15 mouse cellular contexts compared by ENCODE assay signal in genomic region chr1:55301077-55301476, GRCm38 (mm10).
DNase-seq lines count a peak whose midpoint lies in the region; ATAC-seq and TF ChIP-seq lines count a peak whose summit lies in the region.
"Had no signal": no experiment of that assay in that cellular context is flagged by ENCODE, and none has a peak within 500 bp of the region (broad histone marks: within the 10 kb centered on the region; RNA-seq: fewer than 3 reads in every experiment).

No protein-coding gene starts in this region.

- no peak overlapping the region for H3K4me2 ChIP-seq in kidney, postnatal 0 days (ENCODE audit: low read length)
- no peak overlapping the region for H3K4me2 ChIP-seq in embryonic facial prominence, embryonic 14.5 days (ENCODE audit: low read depth, low read length)
- H3K4me2 ChIP-seq: hindbrain, embryonic 15.5 days; liver, embryonic 13.5 days had no signal

- H3K9me3 ChIP-seq in kidney, postnatal 0 days (replicated peaks; ENCODE audit: low read length), result no peaks in the 10 kb centered on the region
- H3K9me3 ChIP-seq in embryonic facial prominence, embryonic 14.5 days (ENCODE audit: control insufficient read depth, low read length), result peaks cover 7% of the 10 kb centered on the region; the same call in 1 of the 2 replicates
- H3K9me3 ChIP-seq: hindbrain, embryonic 15.5 days; liver, embryonic 13.5 days had no signal

- H3K9ac ChIP-seq in kidney, postnatal 0 days (ENCODE audit: low read depth, low read length), result no peak overlapping the region
- H3K9ac ChIP-seq in embryonic facial prominence, embryonic 14.5 days (ENCODE audit: low read depth, low read length), result no peak overlapping the region
- H3K9ac ChIP-seq: hindbrain, embryonic 15.5 days; liver, embryonic 13.5 days had no signal

- no peak for ATAC-seq in CD4-positive, CD25-positive, alpha-beta regulatory T cell, adult 4 months
- ATAC-seq in kidney, postnatal 0 days (replicated peaks; ENCODE audit: low FRiP score, low read depth), result no peak
- ATAC-seq in embryonic facial prominence, embryonic 14.5 days (ENCODE audit: low read depth), result no peak
- ATAC-seq in monocyte, adult 5-6 weeks (replicated peaks; ENCODE audit: insufficient number of reproducible peaks, low FRiP score, low TSS enrichment, poor library complexity, severe bottlenecking), result no peak
- ATAC-seq: forebrain, embryonic 16.5 days had no signal

- H3K36me3 ChIP-seq in kidney, postnatal 0 days (ENCODE audit: insufficient read depth, low read length), result no peaks in the 10 kb centered on the region
- no peaks in the 10 kb centered on the region for H3K36me3 ChIP-seq in embryonic facial prominence, embryonic 14.5 days (ENCODE audit: control insufficient read depth, insufficient read depth, low read length)
- H3K36me3 ChIP-seq: hindbrain, embryonic 15.5 days; liver, embryonic 13.5 days had no signal

- no peaks in the 10 kb centered on the region for H3K4me1 ChIP-seq in kidney, postnatal 0 days (replicated peaks; ENCODE audit: insufficient read depth, low read length)
- H3K4me1 ChIP-seq in embryonic facial prominence, embryonic 14.5 days (ENCODE audit: control insufficient read depth, insufficient read depth, low read length), result no peaks in the 10 kb centered on the region
- H3K4me1 ChIP-seq: hindbrain, embryonic 15.5 days; liver, embryonic 13.5 days had no signal

- no peaks in the 10 kb centered on the region for H3K27me3 ChIP-seq in kidney, postnatal 0 days (ENCODE audit: insufficient read depth, low read length)
- H3K27me3 ChIP-seq in embryonic facial prominence, embryonic 14.5 days (replicated peaks; ENCODE audit: control insufficient read depth, insufficient read depth, low read length), result no peaks in the 10 kb centered on the region
- H3K27me3 ChIP-seq: hindbrain, embryonic 15.5 days; liver, embryonic 13.5 days; megakaryocyte, embryonic 14.5 days had no signal

- peak; percentile 31 for DNase-seq in CD4-positive, CD25-positive, alpha-beta regulatory T cell, adult 2 months (ENCODE audit: low read depth, low spot score)
- DNase-seq in kidney, postnatal 0 days (ENCODE audit: low spot score), result peak; percentile 68
- no peak for DNase-seq in kidney, adult 18-20 months
- DNase-seq in A20 (ENCODE audit: low read depth, low spot score), result peak; percentile 36
- DNase-seq in embryonic facial prominence, embryonic 14.5 days (ENCODE audit: low spot score), result peak; percentile 17
- no peak for DNase-seq in adrenal gland, postnatal 25 days
- DNase-seq: cerebellum, postnatal 36 days; liver, embryonic 13.5 days; right cerebral cortex, postnatal 4 days; thymus, adult 18-20 months had no signal

- H3K4me3 ChIP-seq in kidney, postnatal 0 days (replicated peaks; ENCODE audit: low read depth, low read length), result no peak overlapping the region
- no peak overlapping the region for H3K4me3 ChIP-seq in embryonic facial prominence, embryonic 14.5 days (ENCODE audit: low read depth, low read length)
- H3K4me3 ChIP-seq: hindbrain, embryonic 15.5 days; liver, embryonic 13.5 days; megakaryocyte, embryonic 14.5 days had no signal

- H3K27ac ChIP-seq in kidney, postnatal 0 days, result no peak overlapping the region
- H3K27ac ChIP-seq in embryonic facial prominence, embryonic 14.5 days (replicated peaks; ENCODE audit: low read depth, low read length), result no peak overlapping the region
- H3K27ac ChIP-seq: hindbrain, embryonic 15.5 days; liver, embryonic 13.5 days had no signal

- peak; percentile 73 for TF ChIP-seq CTCF in kidney, postnatal 0 days (IDR thresholded peaks at IDR 0.05; ENCODE audit: low read depth)

Comparison
In these comparisons a context has a peak if more than half of its experiments do, and no peak if none do; other contexts are left out.
1. DNase-seq: peak in CD4-positive, CD25-positive, alpha-beta regulatory T cell, adult 2 months (single experiment), kidney, postnatal 0 days (single experiment), A20 (single experiment) and embryonic facial prominence, embryonic 14.5 days (single experiment); none in kidney, adult 18-20 months (single experiment) and adrenal gland, postnatal 25 days (single experiment).